Mouse (Mus musculus): Measurements from ENCODE around the gene Clcnkb. TPM values are rescaled to one million over a fixed set of nuclear protein-coding genes. Genes with fewer than 3 reads are reported as not detected.

Clcnkb gene
- polyA plus RNA-seq, 1 experiment from 2014 or later, result 0.51 TPM

DNA sequence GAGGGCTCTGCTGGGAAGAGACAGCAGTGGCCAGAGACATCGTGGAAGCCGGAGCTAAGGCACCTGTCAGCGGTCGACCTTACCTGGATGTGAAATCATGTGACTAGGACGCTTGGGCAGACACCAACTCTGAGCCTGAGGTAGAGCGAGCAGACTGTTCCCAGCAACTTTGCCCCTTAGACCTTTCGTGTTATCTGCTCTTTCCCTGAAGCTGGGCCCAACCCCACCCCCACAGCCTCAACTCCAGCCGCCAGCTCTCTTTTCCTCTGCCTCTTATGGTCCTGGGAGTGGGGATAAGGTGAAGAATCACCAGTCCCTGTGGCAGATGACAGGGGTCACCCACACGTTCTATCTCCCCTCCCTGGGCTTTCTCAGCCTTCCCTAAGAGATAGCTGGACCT, 5.1 kb upstream of the Clcnkb start:
- H3K9ac ChIP-seq (ENCODE audit: low read length), result no peak overlapping the region; the same call in 1 of the 2 replicates
- no peak for ATAC-seq (replicated peaks; ENCODE audit: low FRiP score, low TSS enrichment, low read depth)
- H3K36me3 ChIP-seq (ENCODE audit: control insufficient read depth, insufficient read depth, low read length), result no peaks in the 10 kb centered on the region
- H3K9me3 ChIP-seq (ENCODE audit: control insufficient read depth, low read length), result no peaks in the 10 kb centered on the region
- WGBS, result 36% methylated on average over 9 of the region's 9 CpGs
- 0 out of 2 replicates have a peak overlapping the region, but pooled peaks have one; percentile 43 for H3K4me2 ChIP-seq (ENCODE audit: low read length)
- peaks cover 17% of the 10 kb centered on the region for H3K4me1 ChIP-seq (replicated peaks; ENCODE audit: control insufficient read depth, insufficient read depth, low read length)
- H3K27me3 ChIP-seq (replicated peaks; ENCODE audit: control insufficient read depth, insufficient read depth, low read length), result no peaks in the 10 kb centered on the region
- no peak for DNase-seq (ENCODE audit: low spot score)
- H3K4me3 ChIP-seq (ENCODE audit: low read depth, low read length), result no peak overlapping the region
- peak overlapping the region; percentile 48 for H3K27ac ChIP-seq (ENCODE audit: low read depth)

DNA sequence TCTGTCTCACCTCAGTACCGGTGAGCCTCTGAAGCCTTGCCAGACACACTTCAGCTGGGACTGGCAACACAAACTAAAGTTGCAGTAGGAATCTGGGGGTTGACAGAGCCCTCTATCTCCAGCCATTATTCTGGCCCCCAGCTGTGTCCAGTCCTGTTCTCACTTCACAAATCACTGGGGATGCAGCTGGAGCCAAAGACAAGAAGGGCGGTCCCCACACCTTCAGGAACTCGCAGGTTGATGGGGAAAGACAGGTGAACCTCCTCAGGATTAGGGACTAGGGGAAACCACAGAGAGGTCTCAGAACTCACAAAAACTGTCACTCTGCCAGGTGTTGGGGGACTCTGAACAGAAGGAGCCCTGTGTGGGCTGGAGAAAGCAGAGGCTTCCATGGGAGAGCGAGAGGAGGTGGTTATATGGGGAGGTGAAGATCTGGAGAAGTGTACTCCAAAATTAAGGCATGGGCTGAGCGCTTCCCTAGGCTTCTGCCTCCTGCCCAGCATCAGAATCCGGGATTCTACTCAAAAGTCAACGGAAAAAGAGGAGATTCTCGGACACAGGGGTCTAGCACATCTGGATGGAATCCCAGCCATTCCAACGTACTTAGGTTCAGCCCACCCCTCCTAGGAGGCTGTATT, 4.5 kb upstream of the Clcnkb start, which contains the start of gene Hspb7:
TSS of gene Hspb7 (plus strand) at position 588 of the 638 bp plus-strand sequence.
- WGBS, result 54% methylated on average over 9 of the region's 9 CpGs
- no peaks in the 10 kb centered on the region for H3K36me3 ChIP-seq (ENCODE audit: control insufficient read depth, insufficient read depth, low read length)
- peak within 1 kb of the TSS; percentile 48 for H3K27ac ChIP-seq (ENCODE audit: low read depth)
- H3K9me3 ChIP-seq (ENCODE audit: control insufficient read depth, low read length), result no peaks in the 10 kb centered on the region
- H3K4me2 ChIP-seq (ENCODE audit: low read length), result peak within 1 kb of the TSS; percentile 43
- ATAC-seq (replicated peaks; ENCODE audit: low FRiP score, low TSS enrichment, low read depth), result no peak
- no peak within 1 kb of the TSS for H3K4me3 ChIP-seq (ENCODE audit: low read depth, low read length)
- peak within 1 kb of the TSS; percentile 17 for H3K9ac ChIP-seq (ENCODE audit: low read length)
- no peak for DNase-seq (ENCODE audit: low spot score)
- no peaks in the 10 kb centered on the region for H3K27me3 ChIP-seq (replicated peaks; ENCODE audit: control insufficient read depth, insufficient read depth, low read length)
- H3K4me1 ChIP-seq (replicated peaks; ENCODE audit: control insufficient read depth, insufficient read depth, low read length), result peaks cover 15% of the 10 kb centered on the region

DNA sequence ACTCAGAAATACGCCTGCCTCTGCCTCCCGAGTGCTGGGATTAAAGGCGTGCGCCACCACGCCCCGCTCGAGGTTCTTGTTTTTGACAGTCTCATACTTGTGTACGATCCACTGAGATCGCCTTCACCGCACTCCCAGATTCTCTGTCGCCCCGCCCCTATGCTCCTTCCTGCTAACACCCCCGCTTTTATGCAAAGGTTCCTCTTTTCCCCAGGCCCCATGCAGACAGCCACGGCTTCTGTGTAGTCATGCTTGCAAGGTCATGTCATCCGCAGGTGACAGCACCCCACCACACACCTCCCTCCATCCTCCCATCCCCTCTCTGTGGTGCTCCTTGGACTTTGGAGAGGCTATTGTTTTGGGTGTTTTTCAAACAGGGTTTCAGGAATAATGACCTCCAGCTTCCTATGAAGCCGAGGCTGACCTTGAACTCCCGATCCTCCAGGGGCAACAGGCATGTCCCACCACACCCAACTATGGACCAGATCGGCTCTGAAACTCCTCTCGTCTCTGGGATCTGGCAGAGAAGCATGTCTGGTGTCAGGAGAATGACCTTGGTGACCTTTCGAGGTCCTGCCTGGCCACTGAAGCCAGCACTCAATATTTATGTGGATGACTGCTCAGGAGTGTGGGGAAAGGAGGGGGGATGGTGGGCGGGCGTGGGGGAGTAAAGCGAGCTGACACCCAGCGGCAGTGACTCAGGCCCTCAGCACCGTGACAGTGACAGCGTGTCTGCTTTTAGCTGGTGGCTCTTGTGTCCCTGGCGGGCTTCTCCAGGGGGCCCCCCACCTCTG, 3.8 kb upstream of the Clcnkb start:
- no peaks in the 10 kb centered on the region for H3K27me3 ChIP-seq (replicated peaks; ENCODE audit: control insufficient read depth, insufficient read depth, low read length)
- peaks cover 15% of the 10 kb centered on the region for H3K4me1 ChIP-seq (replicated peaks; ENCODE audit: control insufficient read depth, insufficient read depth, low read length)
- ATAC-seq (replicated peaks; ENCODE audit: low FRiP score, low TSS enrichment, low read depth) (no peak), DNase-seq (ENCODE audit: low spot score) (no peak)
- H3K36me3 ChIP-seq (ENCODE audit: control insufficient read depth, insufficient read depth, low read length), result no peaks in the 10 kb centered on the region
- no peak overlapping the region for H3K4me2 ChIP-seq (ENCODE audit: low read length)
- H3K4me3 ChIP-seq (ENCODE audit: low read depth, low read length), result no peak overlapping the region
- H3K9ac ChIP-seq (ENCODE audit: low read length), result no peak overlapping the region
- H3K9me3 ChIP-seq (ENCODE audit: control insufficient read depth, low read length), result no peaks in the 10 kb centered on the region
- 57% methylated on average over 27 of the region's 27 CpGs for WGBS
- H3K27ac ChIP-seq (ENCODE audit: low read depth), result no peak overlapping the region

DNA sequence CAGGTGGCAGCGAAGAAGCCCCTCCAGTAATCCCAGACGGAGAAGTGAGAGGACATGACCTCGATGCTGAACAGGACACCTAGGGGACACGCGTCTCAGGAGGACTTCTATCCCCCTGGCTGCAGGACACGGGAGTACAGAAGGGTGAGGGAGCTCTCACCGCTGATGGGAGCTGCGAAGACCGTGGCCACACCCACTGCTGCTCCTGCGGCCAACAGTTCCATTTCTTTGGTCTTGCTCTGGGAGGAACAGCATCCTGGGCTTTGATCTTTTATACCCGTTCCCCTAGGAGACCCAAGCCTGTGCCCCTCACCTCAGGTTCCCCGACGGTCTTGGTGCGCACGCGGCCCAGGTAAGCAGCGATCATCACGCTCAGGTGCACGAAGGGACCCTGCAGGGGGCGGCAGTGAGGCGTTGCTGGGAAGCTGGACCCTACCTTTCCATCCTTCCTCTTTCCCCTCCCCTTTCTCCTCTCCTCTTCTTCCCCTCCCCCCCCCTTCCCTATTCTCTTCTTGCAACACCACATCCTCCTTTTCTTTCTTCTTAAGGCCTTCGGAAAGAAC, 4.3 kb downstream of the Clcnkb start:
- Histone ChIP-seq H3K27me3 (replicated peaks; ENCODE audit: control insufficient read depth, insufficient read depth, low read length) (no peaks in the 10 kb centered on the region), H3K27ac (ENCODE audit: low read depth) (no peak overlapping the region), H3K9me3 (ENCODE audit: control insufficient read depth, low read length) (no peaks in the 10 kb centered on the region), H3K9ac (ENCODE audit: low read length) (no peak overlapping the region), H3K4me1 (replicated peaks; ENCODE audit: control insufficient read depth, insufficient read depth, low read length) (0 out of 2 replicates have a peak, but pooled peaks cover 5% of the 10 kb centered on the region), H3K36me3 (ENCODE audit: control insufficient read depth, insufficient read depth, low read length) (no peaks in the 10 kb centered on the region), H3K4me2 (ENCODE audit: low read length) (no peak overlapping the region), H3K4me3 (ENCODE audit: low read depth, low read length) (no peak overlapping the region)
- no peak for ATAC-seq (replicated peaks; ENCODE audit: low FRiP score, low TSS enrichment, low read depth)
- 22% methylated on average over 22 of the region's 22 CpGs for WGBS
- no peak for DNase-seq (ENCODE audit: low spot score)

DNA sequence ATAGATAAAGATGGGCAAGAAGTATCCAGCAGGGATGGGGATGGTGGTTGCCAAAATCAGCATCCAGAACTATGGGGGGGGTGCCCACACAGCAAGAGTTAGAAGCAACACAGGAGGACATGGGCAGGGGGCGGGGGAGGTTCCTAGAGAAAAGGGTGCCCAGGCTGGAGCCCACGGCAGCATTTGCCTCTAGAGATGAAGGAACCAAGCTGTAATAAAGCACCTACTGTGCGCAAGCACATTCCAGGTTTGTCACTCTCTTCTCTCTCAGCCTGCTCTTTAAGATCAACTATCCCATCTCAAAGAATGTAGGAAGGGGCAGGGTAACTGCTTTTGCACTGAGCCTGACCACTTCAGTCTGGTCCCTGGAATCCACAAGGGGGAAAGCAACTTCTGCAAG, 7.2 kb downstream of the Clcnkb start:
- Histone ChIP-seq H3K27me3 (replicated peaks; ENCODE audit: control insufficient read depth, insufficient read depth, low read length) (no peaks in the 10 kb centered on the region), H3K27ac (ENCODE audit: low read depth) (no peak overlapping the region), H3K4me2 (ENCODE audit: low read length) (no peak overlapping the region), H3K36me3 (ENCODE audit: control insufficient read depth, insufficient read depth, low read length) (no peaks in the 10 kb centered on the region), H3K9me3 (ENCODE audit: control insufficient read depth, low read length) (no peaks in the 10 kb centered on the region), H3K9ac (ENCODE audit: low read length) (no peak overlapping the region), H3K4me3 (ENCODE audit: low read depth, low read length) (no peak overlapping the region), H3K4me1 (replicated peaks; ENCODE audit: control insufficient read depth, insufficient read depth, low read length) (peaks cover 11% of the 10 kb centered on the region; the same call in 1 of the 2 replicates)
- ATAC-seq (replicated peaks; ENCODE audit: low FRiP score, low TSS enrichment, low read depth) (no peak), DNase-seq (ENCODE audit: low spot score) (no peak)
- WGBS, result 90% methylated on average over 3 of the region's 3 CpGs

DNA sequence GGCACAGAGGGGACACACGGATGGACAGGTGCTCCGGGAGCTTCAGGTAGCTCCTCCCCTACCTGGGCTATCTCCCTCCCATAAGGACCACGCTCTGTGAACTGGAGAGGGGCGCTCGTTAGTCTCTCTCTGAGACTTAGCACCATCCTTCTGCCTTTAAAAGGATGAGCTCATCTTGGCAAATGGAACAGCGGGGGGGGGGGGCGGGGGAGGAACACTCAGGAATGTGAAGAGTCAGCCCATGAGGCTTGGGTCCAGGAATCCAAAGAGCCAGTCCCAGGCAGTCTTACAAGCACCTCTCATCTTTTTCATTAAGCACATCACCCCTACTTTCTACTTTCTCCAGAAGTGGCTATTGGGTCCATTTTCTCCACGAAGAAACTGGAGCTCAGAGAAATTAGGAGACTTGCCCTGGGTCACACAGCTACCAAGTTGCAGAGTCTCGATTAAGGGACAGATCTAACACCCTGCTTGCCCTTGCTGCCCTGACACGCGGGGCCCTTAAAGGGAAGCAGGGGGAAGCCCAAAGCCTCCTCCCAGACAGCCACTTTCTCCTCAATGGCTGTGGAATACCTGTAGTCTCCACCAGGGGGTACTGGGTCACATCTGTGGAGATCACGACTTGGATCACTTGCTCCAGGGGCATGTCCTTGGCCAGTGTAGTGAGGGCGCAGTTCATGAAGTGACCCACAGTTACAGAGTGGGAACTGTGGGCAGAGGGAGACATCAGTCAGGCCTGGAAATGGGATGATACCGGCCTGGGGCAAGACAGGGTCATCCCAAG, 9.1 kb downstream of the Clcnkb start:
- ATAC-seq (replicated peaks; ENCODE audit: low FRiP score, low TSS enrichment, low read depth) (0 out of 2 replicates have a peak, but pooled peaks have one; percentile 10), DNase-seq (ENCODE audit: low spot score) (no peak)
- Histone ChIP-seq H3K4me1 (replicated peaks; ENCODE audit: control insufficient read depth, insufficient read depth, low read length) (peaks cover 11% of the 10 kb centered on the region; the same call in 1 of the 2 replicates), H3K4me2 (ENCODE audit: low read length) (no peak overlapping the region), H3K9ac (ENCODE audit: low read length) (no peak overlapping the region), H3K27me3 (replicated peaks; ENCODE audit: control insufficient read depth, insufficient read depth, low read length) (no peaks in the 10 kb centered on the region), H3K27ac (ENCODE audit: low read depth) (no peak overlapping the region), H3K36me3 (ENCODE audit: control insufficient read depth, insufficient read depth, low read length) (no peaks in the 10 kb centered on the region), H3K4me3 (ENCODE audit: low read depth, low read length) (no peak overlapping the region), H3K9me3 (ENCODE audit: control insufficient read depth, low read length) (no peaks in the 10 kb centered on the region)
- 39% methylated on average over 13 of the region's 14 CpGs for WGBS

DNA sequence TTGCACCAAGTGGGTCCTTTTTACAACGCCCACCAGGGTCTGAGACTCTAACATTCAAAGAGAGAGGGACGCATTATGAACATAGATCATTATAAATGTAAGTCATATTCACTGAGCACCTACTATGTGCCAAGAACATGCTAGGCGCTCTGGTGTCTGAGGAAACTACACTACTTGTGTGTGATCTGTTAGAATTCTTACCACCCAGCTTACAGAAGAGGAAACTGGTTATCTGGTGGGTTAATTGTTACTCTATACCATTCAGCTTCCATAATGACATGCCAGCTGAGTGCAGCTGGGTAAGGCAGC, 10.5 kb downstream of the Clcnkb start:
- Histone ChIP-seq H3K4me1 (replicated peaks; ENCODE audit: control insufficient read depth, insufficient read depth, low read length) (peaks cover 11% of the 10 kb centered on the region; the same call in 1 of the 2 replicates), H3K27ac (ENCODE audit: low read depth) (no peak overlapping the region), H3K9ac (ENCODE audit: low read length) (no peak overlapping the region), H3K4me2 (ENCODE audit: low read length) (no peak overlapping the region), H3K27me3 (replicated peaks; ENCODE audit: control insufficient read depth, insufficient read depth, low read length) (no peaks in the 10 kb centered on the region), H3K4me3 (ENCODE audit: low read depth, low read length) (no peak overlapping the region), H3K36me3 (ENCODE audit: control insufficient read depth, insufficient read depth, low read length) (no peaks in the 10 kb centered on the region), H3K9me3 (ENCODE audit: control insufficient read depth, low read length) (no peaks in the 10 kb centered on the region)
- DNase-seq (ENCODE audit: low spot score) (no peak), ATAC-seq (replicated peaks; ENCODE audit: low FRiP score, low TSS enrichment, low read depth) (no peak)
- 81% methylated on average over 3 of the region's 3 CpGs for WGBS
